Mouse (Mus musculus): ENCODE measurements around the gene Gdpd2.
A peak's percentile ranks its signal among the peaks of the same experiment; 100 is the strongest.

The Gdpd2 gene

GRCm38 (mm10) chrX:100729665-100730188, at the start of gene Gdpd2:
Gdpd2 (plus strand) TSS chrX:100729873.
- no peak for DNase-seq

- no peak for DNase-seq
These were observed 43.1 kb upstream of the Gdpd2 start for GRCm38 (mm10) chrX:100686527-100686926.

DNA sequence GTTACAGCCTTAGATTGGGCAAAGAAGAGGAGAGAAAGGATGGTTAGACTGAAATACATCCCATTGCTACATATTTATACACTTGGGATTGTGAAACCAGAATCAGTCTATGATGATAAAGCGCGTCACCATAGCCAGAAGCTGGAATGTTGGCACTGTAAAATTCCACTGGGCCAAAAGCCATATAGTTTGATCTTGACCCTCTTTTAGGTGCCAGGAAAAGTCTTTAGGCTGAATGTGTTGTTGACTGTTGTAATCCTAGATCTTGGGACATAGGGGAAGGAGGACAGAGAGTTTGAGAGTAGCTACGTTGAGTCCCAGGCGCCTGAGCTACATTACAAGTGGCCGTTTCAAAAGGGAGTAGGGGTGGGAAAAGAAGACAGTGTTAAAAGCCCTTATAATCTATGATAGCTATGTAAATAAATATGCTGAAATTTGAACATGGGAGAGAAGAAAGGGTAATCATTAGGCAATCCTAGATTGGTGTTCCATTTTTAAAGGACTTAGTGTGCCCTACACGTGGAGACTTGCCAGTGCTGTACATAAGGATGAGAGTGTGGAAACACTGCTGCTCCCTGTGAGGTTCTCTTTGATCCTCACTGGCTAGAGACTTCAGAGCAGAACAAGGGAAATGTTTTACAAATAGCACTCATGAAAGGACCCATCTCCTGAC, 42.2 kb upstream of the Gdpd2 start:
- DNase-seq: no peak

- DNase-seq: no peak
These were observed 41.7 kb upstream of the Gdpd2 start for GRCm38 (mm10) chrX:100688033-100688370.

DNA sequence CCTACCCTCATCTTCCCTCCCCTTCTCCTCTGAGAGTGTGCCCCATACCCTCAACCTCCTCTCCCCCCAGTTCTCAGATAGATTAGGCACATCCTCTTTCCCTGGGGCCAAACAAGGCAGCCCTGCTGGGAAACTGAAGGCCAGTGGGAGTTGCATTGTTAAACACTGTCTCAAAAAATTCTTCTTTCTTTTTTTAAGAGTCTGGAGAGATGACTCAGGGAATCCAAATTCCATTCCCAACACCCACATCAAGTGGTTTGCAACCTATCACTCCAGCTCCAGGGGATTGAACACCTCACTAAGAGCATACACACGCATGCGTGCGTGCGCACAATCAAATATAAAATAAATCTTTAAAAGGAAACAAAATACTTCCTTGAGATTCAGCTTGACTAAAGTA, 32.9 kb upstream of the Gdpd2 start:
- no peak for DNase-seq

- DNase-seq: no peak
These were observed 21.6 kb upstream of the Gdpd2 start for GRCm38 (mm10) chrX:100708032-100708431.

- DNase-seq: no peak
These were observed 13.5 kb upstream of the Gdpd2 start for GRCm38 (mm10) chrX:100716173-100716572.

GRCm38 (mm10) chrX:100728947-100729346, 726 bp upstream of the Gdpd2 start:
- DNase-seq: no peak

- no peak for DNase-seq
These were observed 593 bp downstream of the Gdpd2 start for GRCm38 (mm10) chrX:100730266-100730665.

GRCm38 (mm10) chrX:100734359-100734758, 4.7 kb downstream of the Gdpd2 start:
- DNase-seq: no peak

- peak; percentile 35 for DNase-seq
These were observed 9.2 kb downstream of the Gdpd2 start for GRCm38 (mm10) chrX:100738918-100739317.

DNA sequence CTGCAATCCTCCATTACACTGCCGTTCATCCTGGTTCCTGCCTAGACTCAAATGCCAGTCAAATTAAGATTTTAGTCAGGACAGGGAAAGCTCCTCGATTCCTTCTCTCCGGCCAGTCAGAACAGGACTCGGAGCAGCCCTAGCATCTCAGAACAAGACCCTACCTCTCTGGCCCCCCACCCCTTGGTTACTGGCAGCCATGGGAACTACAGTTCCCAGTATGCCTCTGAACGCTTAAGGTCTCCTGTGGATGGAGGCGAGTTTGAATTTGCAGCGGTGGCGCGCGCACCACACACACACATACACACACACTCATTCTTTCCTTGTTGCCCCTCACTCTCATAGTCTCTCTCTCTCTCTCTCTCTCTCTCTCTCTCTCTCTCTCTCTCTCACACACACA, 9.8 kb downstream of the Gdpd2 start:
- DNase-seq: no peak

- no peak for DNase-seq
These were observed 11.1 kb downstream of the Gdpd2 start for GRCm38 (mm10) chrX:100740785-100741184.

DNA sequence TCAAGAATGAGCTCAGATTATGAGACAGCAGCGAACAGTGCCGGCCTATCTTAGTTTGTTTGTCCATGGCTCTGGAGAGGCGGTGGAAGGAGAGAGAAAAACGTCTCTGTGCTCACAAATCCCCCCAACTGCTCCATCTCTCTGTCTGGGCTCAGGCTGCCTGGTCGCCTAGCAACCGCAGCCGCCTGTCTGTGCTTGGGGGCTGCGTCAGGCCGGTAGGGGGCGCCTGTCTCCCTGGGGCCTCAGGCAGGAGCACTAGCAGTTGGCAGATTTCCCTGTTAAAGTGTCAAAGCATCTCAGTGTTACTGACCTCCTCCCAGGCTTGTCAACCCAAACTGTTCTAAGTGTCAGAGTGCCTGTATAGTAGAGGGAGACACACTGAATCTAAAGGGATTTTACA, 12.3 kb downstream of the Gdpd2 start:
- DNase-seq: peak; percentile 84

DNA sequence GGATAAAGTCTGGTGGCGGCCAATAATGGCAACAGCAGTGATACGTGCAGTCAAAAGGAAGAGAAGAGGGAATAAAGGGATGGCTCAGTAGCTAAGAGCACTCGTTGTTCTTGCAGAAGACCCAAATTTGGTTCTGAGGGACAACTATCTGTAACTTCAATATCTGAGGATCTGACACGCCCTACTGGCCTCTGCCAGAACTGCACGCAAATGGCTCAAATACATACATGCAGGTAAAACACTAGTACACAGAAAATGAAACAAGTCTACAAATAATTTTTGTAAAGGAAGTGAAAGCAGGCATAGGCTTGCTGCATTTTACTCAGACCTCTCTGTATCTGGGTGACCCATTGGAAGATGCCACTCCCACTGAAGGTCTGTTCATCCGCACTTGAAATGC, 36.2 kb downstream of the Gdpd2 start:
- peak; percentile 34 for DNase-seq

GRCm38 (mm10) chrX:100767181-100767884, 37.7 kb downstream of the Gdpd2 start, which contains the start of gene Dlg3:
Dlg3 (plus strand) TSS chrX:100767722.
- peak; percentile 19 for DNase-seq

GRCm38 (mm10) chrX:100767885-100768626, 38.4 kb downstream of the Gdpd2 start:
- DNase-seq: no peak

GRCm38 (mm10) chrX:100769281-100769680, 39.6 kb downstream of the Gdpd2 start:
- no peak for DNase-seq

- peak; percentile 83 for DNase-seq
These were observed 44.7 kb downstream of the Gdpd2 start for GRCm38 (mm10) chrX:100774341-100774811.

DNA sequence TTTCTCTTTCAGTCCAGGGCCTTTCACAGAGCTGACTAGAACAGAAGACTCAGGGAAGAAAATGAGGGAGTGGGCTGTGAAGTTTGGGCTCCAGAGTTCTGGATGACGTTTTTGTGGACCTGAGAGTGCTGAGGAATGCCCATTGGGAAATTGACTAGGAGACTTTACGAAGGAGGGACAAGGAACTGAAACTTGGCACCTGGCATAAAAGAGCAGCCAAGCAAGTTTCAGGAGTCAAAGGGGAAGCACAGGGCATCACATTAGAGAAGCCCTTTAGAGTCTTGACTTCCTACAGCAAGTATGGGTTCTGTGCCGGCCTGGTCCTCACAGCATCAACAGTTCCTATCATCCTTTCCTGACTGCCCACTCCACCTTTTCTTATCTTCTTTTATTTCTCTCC, 45.7 kb downstream of the Gdpd2 start:
- no peak for DNase-seq

DNA sequence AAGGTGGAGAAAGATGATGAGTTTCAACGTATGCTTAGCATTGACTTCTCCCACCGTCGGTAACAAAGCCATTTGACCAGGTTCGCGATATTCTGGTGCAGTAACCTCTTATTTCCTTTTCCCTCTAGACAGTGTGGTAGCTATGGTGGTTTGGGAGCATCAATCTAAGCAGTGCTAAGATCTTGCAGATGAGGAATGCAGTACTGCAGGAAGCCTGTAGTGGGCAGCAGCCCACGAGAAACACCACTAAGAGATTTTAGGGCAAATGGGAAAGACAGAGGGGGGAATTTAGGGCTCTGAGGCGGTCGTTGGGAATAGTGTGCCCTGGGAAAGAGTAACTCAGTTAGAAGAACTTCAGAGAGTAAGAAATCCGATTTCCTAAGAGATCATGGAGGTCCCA, 46.8 kb downstream of the Gdpd2 start:
- DNase-seq: peak; percentile 67

- DNase-seq: peak; percentile 85
These were observed 47.4 kb downstream of the Gdpd2 start for GRCm38 (mm10) chrX:100776985-100777654.

- peak; percentile 21 for DNase-seq
These were observed 48.1 kb downstream of the Gdpd2 start for GRCm38 (mm10) chrX:100777655-100778234.
